Mouse (Mus musculus) layer of hippocampus, adult 9-11 months (tissue): ENCODE data around the gene Pou3f3.

Source experiments
- DNase-seq: peaks from one replicate; pipeline ENCODE4 v3.0.0; 2022

Pou3f3 gene

GRCm38 (mm10) chr1:42695578-42695915 lies at the start of gene Pou3f3:
TSS of gene Pou3f3 (plus strand) at chr1:42695768.
- DNase-seq = peak; percentile 98

GRCm38 (mm10) chr1:42648366-42648935 lies 47.1 kb upstream of the Pou3f3 start:
- peak; percentile 41 for DNase-seq

GRCm38 (mm10) chr1:42651461-42651860 lies 44.1 kb upstream of the Pou3f3 start:
- DNase-seq = no peak

- no peak for DNase-seq
Observed at GRCm38 (mm10) chr1:42667546-42667945, 28.0 kb upstream of the Pou3f3 start.

- DNase-seq = no peak
Observed at GRCm38 (mm10) chr1:42680673-42681072, 14.9 kb upstream of the Pou3f3 start.

- no peak for DNase-seq
Observed at GRCm38 (mm10) chr1:42681762-42682161, 13.8 kb upstream of the Pou3f3 start.

- no peak for DNase-seq
Observed at GRCm38 (mm10) chr1:42683861-42684260, 11.7 kb upstream of the Pou3f3 start.

GRCm38 (mm10) chr1:42684345-42684744 lies 11.2 kb upstream of the Pou3f3 start:
- DNase-seq = no peak

- DNase-seq = no peak
Observed at GRCm38 (mm10) chr1:42684783-42685182, 10.8 kb upstream of the Pou3f3 start.

- DNase-seq = no peak
Observed at GRCm38 (mm10) chr1:42685321-42685960, 10.1 kb upstream of the Pou3f3 start.

GRCm38 (mm10) chr1:42686194-42687131 lies 9.1 kb upstream of the Pou3f3 start:
- no peak for DNase-seq

- no peak for DNase-seq
Observed at GRCm38 (mm10) chr1:42687271-42687670, 8.3 kb upstream of the Pou3f3 start.

- no peak for DNase-seq
Observed at GRCm38 (mm10) chr1:42687756-42688540, 7.6 kb upstream of the Pou3f3 start.

GRCm38 (mm10) chr1:42688541-42689125 lies 6.9 kb upstream of the Pou3f3 start:
- no peak for DNase-seq

GRCm38 (mm10) chr1:42690024-42690575 lies 5.5 kb upstream of the Pou3f3 start:
- no peak for DNase-seq

- DNase-seq = no peak
Observed at GRCm38 (mm10) chr1:42691202-42692170, 4.1 kb upstream of the Pou3f3 start.

GRCm38 (mm10) chr1:42692221-42692620 lies 3.3 kb upstream of the Pou3f3 start:
- no peak for DNase-seq

GRCm38 (mm10) chr1:42693101-42693715 lies 2.4 kb upstream of the Pou3f3 start:
- no peak for DNase-seq

- DNase-seq = no peak
Observed at GRCm38 (mm10) chr1:42693852-42694251, 1.7 kb upstream of the Pou3f3 start.

GRCm38 (mm10) chr1:42694290-42694664 lies 1.3 kb upstream of the Pou3f3 start:
- DNase-seq = no peak
